Mouse (Mus musculus) heart, adult 9 months (tissue): ENCODE data around the gene Gm5800.
"Not testable (repeated sequence)": the region's sequence is repeated elsewhere in the genome, so short reads cannot be mapped to it uniquely, and the experiment has no call there.

Experiments
- DNase-seq, 2 experiments: peaks; one replicate each; pipeline ENCODE4 v3.0.0; 2022; ENCODE audit warnings: low spot score in 2 of 2

The Gm5800 gene

GRCm38 (mm10) chr14:51717083-51717482 is at the start of gene Gm5800:
TSS of gene Gm5800 (minus strand) at chr14:51717183.
- no peak for DNase-seq

DNA sequence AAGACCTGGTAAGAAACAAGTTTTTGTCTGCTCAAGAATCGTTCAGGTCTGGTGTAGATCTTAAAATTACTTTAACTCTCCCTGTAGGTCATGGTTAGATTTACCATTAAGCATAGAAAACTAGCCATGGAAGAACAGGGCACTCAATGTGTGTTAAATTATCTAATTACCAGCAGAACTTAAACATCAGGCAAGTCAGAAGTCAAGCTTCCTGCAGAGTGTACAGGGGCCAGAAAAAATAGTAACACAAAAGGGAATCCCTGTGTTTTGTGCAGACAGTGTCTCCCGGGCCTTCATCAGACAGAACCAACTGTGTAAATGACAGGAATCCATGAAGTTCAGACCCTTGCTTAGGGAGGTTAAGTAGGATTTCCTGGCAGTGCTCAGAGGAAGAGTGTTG is 39.0 kb upstream of the Gm5800 start:
- DNase-seq = no peak

- no peak for DNase-seq
Observed at GRCm38 (mm10) chr14:51740347-51741170, 23.6 kb upstream of the Gm5800 start.

DNA sequence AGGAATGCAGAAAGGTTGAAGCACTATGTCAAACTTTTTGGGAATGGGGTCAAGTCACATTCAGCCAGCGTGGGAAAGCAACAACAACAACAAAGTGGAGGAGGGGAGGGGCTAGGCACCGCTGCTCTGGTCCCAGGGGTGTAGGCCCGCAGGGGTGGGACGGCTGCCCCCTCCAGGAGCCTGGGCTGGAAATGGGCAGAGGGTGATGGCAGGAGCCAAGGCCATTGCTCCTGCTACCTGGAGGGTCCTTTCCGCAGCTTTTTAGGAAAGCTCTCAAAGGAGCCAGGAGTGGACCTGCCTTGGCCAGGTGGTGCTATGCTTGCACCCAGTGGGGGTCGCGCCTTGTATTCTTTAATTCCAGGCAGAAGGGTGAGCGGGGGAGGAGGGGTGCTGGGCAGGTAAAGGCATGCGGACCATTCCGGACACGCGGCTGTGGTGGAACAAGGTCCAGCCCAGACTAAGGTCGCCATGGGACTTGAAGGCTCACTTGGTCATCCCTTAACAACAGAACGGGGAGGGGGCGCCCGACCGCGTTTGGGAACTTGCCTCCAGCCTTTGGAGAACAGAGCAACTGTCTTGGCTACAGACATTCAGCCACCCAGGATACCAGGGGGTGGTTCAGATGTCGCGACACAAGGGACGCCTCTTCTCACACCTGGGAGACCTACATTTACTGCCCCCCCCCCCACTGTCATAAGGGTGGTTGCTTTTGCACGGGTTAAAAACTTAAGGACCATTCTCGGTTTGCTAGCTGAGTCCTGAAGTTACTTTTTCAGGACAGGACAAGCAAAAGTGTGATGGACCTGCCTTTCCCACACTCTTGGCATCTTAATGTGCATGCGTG is 22.4 kb upstream of the Gm5800 start:
- DNase-seq = no peak

GRCm38 (mm10) chr14:51738411-51739149 is 21.6 kb upstream of the Gm5800 start:
- no peak for DNase-seq

- DNase-seq = no peak
Observed at GRCm38 (mm10) chr14:51737967-51738366, 21.0 kb upstream of the Gm5800 start.

- DNase-seq = not testable (repeated sequence)
Observed at GRCm38 (mm10) chr14:51695368-51695767, 21.6 kb downstream of the Gm5800 start, which contains the start of gene Gm17079. TSS of gene Gm17079 (minus strand) at chr14:51695468.

DNA sequence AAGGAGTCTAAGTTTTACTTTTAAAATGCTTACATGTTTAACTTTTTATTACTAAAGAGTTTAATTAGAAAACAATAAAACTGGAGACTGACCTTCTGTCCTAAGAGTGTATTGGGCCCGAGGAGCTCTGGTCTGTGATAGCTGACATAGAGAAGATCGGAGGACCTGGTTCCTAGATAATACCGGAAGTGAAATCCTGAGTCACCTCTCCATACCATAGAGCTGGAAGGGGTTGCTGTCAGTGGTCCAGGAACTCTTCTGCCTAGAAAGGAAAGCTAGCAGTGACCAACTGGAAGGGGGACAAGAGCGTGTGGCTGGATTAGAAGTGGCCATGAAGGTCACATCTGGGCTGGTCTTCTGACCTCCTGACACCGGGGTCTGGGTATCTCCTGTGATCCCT is 39.7 kb downstream of the Gm5800 start:
- no peak for DNase-seq
